Mouse (Mus musculus) heart, embryonic 10.5 days (tissue): ENCODE measurements around the gene Nav3. TPM values are rescaled to one million over a fixed set of nuclear protein-coding genes. Genes with fewer than 3 reads are reported as not detected.

Experiments used
- DNase-seq: peaks from one replicate; pipeline ENCODE4 v3.0.0-alpha.2; 2017; ENCODE audit warnings: low spot score
- H3K27ac ChIP-seq: fragments of 300-500 bp; sonication (generic); 2 replicates; pipeline ENCODE4 v1.5.1; 2016; ENCODE audit warnings: mild to moderate bottlenecking
- H3K27me3 ChIP-seq: fragments of 300-500 bp; sonication (generic); 2 replicates; pipeline ENCODE4 v1.6.1; 2016; ENCODE audit warnings: mild to moderate bottlenecking; ENCODE audit not compliant: poor library complexity, insufficient read depth, severe bottlenecking
- H3K36me3 ChIP-seq: fragments of 300-500 bp; sonication (generic); 2 replicates; pipeline ENCODE4 v1.6.1; 2016; ENCODE audit warnings: mild to moderate bottlenecking, moderate library complexity
- H3K4me1 ChIP-seq: fragments of 300-500 bp; sonication (generic); 2 replicates; pipeline ENCODE4 v1.6.1; 2016; ENCODE audit warnings: mild to moderate bottlenecking
- H3K4me3 ChIP-seq: fragments of 300-500 bp; sonication (generic); 2 replicates; pipeline ENCODE4 v1.5.1; 2016; ENCODE audit warnings: mild to moderate bottlenecking, moderate library complexity
- H3K9me3 ChIP-seq: fragments of 300-500 bp; sonication (generic); 2 replicates; pipeline ENCODE4 v1.6.1; 2016; ENCODE audit warnings: mild to moderate bottlenecking, moderate library complexity
- WGBS: fragments of 180-500 bp; shearing (Covaris S2); methylation state at CpG from one replicate; pipeline ENCODE4 v1.1.7; 2016; 5-methylcytosine and 5-hydroxymethylcytosine counted together
- polyA plus RNA-seq: library from polyadenylated mRNA; unstranded; fragments of >200 nt; fragmentation: Nextera tagmentation; extraction: Ambion mirVana; gene quantifications from 2 replicates; pipeline ENCODE4 v1.2.1, GENCODE M21; 2016

The Nav3 gene
- polyA plus RNA-seq, 1 experiment from 2014 or later = 1.6 TPM

GRCm38 (mm10) chr10:109905649-109906412 lies 550.2 kb downstream of the Nav3 start:
- no peak for DNase-seq
- Histone ChIP-seq H3K27ac (no peak overlapping the region), H3K9me3 (no peaks in the 10 kb centered on the region), H3K27me3 (no peaks in the 10 kb centered on the region), H3K36me3 (no peaks in the 10 kb centered on the region), H3K4me1 (peaks cover 5% of the 10 kb centered on the region; the same call in 1 of the 2 replicates), H3K4me3 (no peak overlapping the region)
- WGBS = 28% methylated on average over 9 of the region's 9 CpGs

GRCm38 (mm10) chr10:109904841-109905240 lies 551.2 kb downstream of the Nav3 start:
- no peak for DNase-seq
- Histone ChIP-seq H3K36me3 (no peaks in the 10 kb centered on the region), H3K4me1 (peaks cover 5% of the 10 kb centered on the region; the same call in 1 of the 2 replicates), H3K27ac (no peak overlapping the region), H3K9me3 (no peaks in the 10 kb centered on the region), H3K4me3 (no peak overlapping the region), H3K27me3 (no peaks in the 10 kb centered on the region)
- 62% methylated on average over 1 of the region's 1 CpGs for WGBS

- Histone ChIP-seq H3K4me3 (no peak overlapping the region), H3K27me3 (no peaks in the 10 kb centered on the region), H3K27ac (no peak overlapping the region), H3K9me3 (no peaks in the 10 kb centered on the region), H3K4me1 (peaks cover 5% of the 10 kb centered on the region; the same call in 1 of the 2 replicates), H3K36me3 (no peaks in the 10 kb centered on the region)
- DNase-seq = no peak
- WGBS = 72% methylated on average over 17 of the region's 17 CpGs
Observed at GRCm38 (mm10) chr10:109903701-109904555, 552.1 kb downstream of the Nav3 start.

- no peak for DNase-seq
- Histone ChIP-seq H3K4me1 (peaks cover 5% of the 10 kb centered on the region; the same call in 1 of the 2 replicates), H3K4me3 (no peak overlapping the region), H3K27me3 (no peaks in the 10 kb centered on the region), H3K36me3 (no peaks in the 10 kb centered on the region), H3K9me3 (no peaks in the 10 kb centered on the region), H3K27ac (no peak overlapping the region)
- 88% methylated on average over 4 of the region's 4 CpGs for WGBS
Observed at GRCm38 (mm10) chr10:109903241-109903640, 552.8 kb downstream of the Nav3 start.

- Histone ChIP-seq H3K4me3 (no peak overlapping the region), H3K27ac (no peak overlapping the region), H3K4me1 (no peaks in the 10 kb centered on the region), H3K36me3 (no peaks in the 10 kb centered on the region), H3K9me3 (no peaks in the 10 kb centered on the region), H3K27me3 (no peaks in the 10 kb centered on the region)
- 94% methylated on average over 3 of the region's 3 CpGs for WGBS
- no peak for DNase-seq
Observed at GRCm38 (mm10) chr10:109889171-109889475, 566.9 kb downstream of the Nav3 start.

- Histone ChIP-seq H3K27ac (no peak overlapping the region), H3K4me3 (no peak overlapping the region), H3K27me3 (no peaks in the 10 kb centered on the region), H3K9me3 (no peaks in the 10 kb centered on the region), H3K36me3 (no peaks in the 10 kb centered on the region), H3K4me1 (no peaks in the 10 kb centered on the region)
- WGBS = 76% methylated on average over 11 of the region's 11 CpGs
- DNase-seq = no peak
Observed at GRCm38 (mm10) chr10:109888355-109889170, 567.4 kb downstream of the Nav3 start.

GRCm38 (mm10) chr10:109887160-109887559 lies 568.8 kb downstream of the Nav3 start:
- Histone ChIP-seq H3K36me3 (no peaks in the 10 kb centered on the region), H3K9me3 (no peaks in the 10 kb centered on the region), H3K27ac (no peak overlapping the region), H3K27me3 (no peaks in the 10 kb centered on the region), H3K4me3 (no peak overlapping the region), H3K4me1 (no peaks in the 10 kb centered on the region)
- DNase-seq = no peak
- WGBS = 80% methylated on average over 3 of the region's 3 CpGs

GRCm38 (mm10) chr10:109876107-109876506 lies 579.9 kb downstream of the Nav3 start:
- DNase-seq = no peak
- no peaks in the 10 kb centered on the region for H3K4me1 ChIP-seq
- WGBS = 79% methylated on average over 4 of the region's 4 CpGs

GRCm38 (mm10) chr10:109875312-109875830 lies 580.6 kb downstream of the Nav3 start:
- no peaks in the 10 kb centered on the region for H3K9me3 ChIP-seq
- no peak overlapping the region for H3K27ac ChIP-seq
- no peaks in the 10 kb centered on the region for H3K27me3 ChIP-seq
- no peak for DNase-seq
- no peaks in the 10 kb centered on the region for H3K36me3 ChIP-seq
- no peak overlapping the region for H3K4me3 ChIP-seq
- no peaks in the 10 kb centered on the region for H3K4me1 ChIP-seq

More at GRCm38 (mm10) chr10:109876107-109876506, 579.9 kb downstream of the Nav3 start:
- Histone ChIP-seq H3K9me3 (no peaks in the 10 kb centered on the region), H3K4me3 (no peak overlapping the region), H3K27me3 (no peaks in the 10 kb centered on the region), H3K27ac (no peak overlapping the region), H3K36me3 (no peaks in the 10 kb centered on the region)

- Histone ChIP-seq H3K27me3 (no peaks in the 10 kb centered on the region), H3K4me3 (no peak overlapping the region), H3K9me3 (no peaks in the 10 kb centered on the region), H3K27ac (no peak overlapping the region), H3K36me3 (no peaks in the 10 kb centered on the region), H3K4me1 (no peaks in the 10 kb centered on the region)
- no peak for DNase-seq
- 70% methylated on average over 5 of the region's 5 CpGs for WGBS
Observed at GRCm38 (mm10) chr10:109874652-109875311, 581.2 kb downstream of the Nav3 start.

- no peak overlapping the region for H3K4me3 ChIP-seq
- H3K27me3 ChIP-seq = no peaks in the 10 kb centered on the region
- H3K36me3 ChIP-seq = no peaks in the 10 kb centered on the region
- DNase-seq = no peak
- WGBS = 81% methylated on average over 2 of the region's 2 CpGs
- no peak overlapping the region for H3K27ac ChIP-seq
- no peaks in the 10 kb centered on the region for H3K4me1 ChIP-seq
- no peaks in the 10 kb centered on the region for H3K9me3 ChIP-seq
Observed at GRCm38 (mm10) chr10:109866063-109866462, 589.9 kb downstream of the Nav3 start.

GRCm38 (mm10) chr10:109865391-109865790 lies 590.6 kb downstream of the Nav3 start:
- Histone ChIP-seq H3K9me3 (no peaks in the 10 kb centered on the region), H3K27ac (no peak overlapping the region), H3K27me3 (no peaks in the 10 kb centered on the region), H3K4me3 (no peak overlapping the region), H3K36me3 (no peaks in the 10 kb centered on the region), H3K4me1 (no peaks in the 10 kb centered on the region)
- WGBS = 55% methylated on average over 1 of the region's 2 CpGs
- no peak for DNase-seq
